Mouse (Mus musculus): ENCODE data around the gene Poln. TPM values are rescaled to one million over a fixed set of nuclear protein-coding genes. Genes with fewer than 3 reads are reported as not detected.

Poln gene
- polyA plus RNA-seq, 1 experiment from 2014 or later, result 0.24 TPM

- Histone ChIP-seq H3K36me3 (peaks cover 11% of the 10 kb centered on the region), H3K4me1 (peaks cover 75% of the 10 kb centered on the region), H3K27me3 (replicated peaks) (no peaks in the 10 kb centered on the region), H3K4me3 (peak overlapping the region; percentile 96), H3K4me2 (peak overlapping the region; percentile 93), H3K9me3 (no peaks in the 10 kb centered on the region), H3K9ac (peak overlapping the region; percentile 96), H3K27ac (replicated peaks) (peak overlapping the region; percentile 96)
- ATAC-seq (ENCODE audit: extremely low read depth, insufficient number of reproducible peaks, low FRiP score, low TSS enrichment), result peak; percentile 14; the same call in 1 of the 2 replicates
- WGBS, result 2% methylated on average over 45 of the region's 46 CpGs
These were observed 17.7 kb upstream of the Poln start for GRCm38 (mm10) chr5:34186961-34187391.

- 52% methylated on average over 2 of the region's 2 CpGs for WGBS
- no peaks in the 10 kb centered on the region for H3K9me3 ChIP-seq
- H3K4me3 ChIP-seq, result peak overlapping the region; percentile 96
- no peaks in the 10 kb centered on the region for H3K27me3 ChIP-seq (replicated peaks)
- H3K4me1 ChIP-seq, result peaks cover 76% of the 10 kb centered on the region
- peak overlapping the region; percentile 96 for H3K9ac ChIP-seq
- H3K4me2 ChIP-seq, result peak overlapping the region; percentile 93
- H3K27ac ChIP-seq (replicated peaks), result peak overlapping the region; percentile 96
- peaks cover 15% of the 10 kb centered on the region for H3K36me3 ChIP-seq
- no peak for ATAC-seq (ENCODE audit: extremely low read depth, insufficient number of reproducible peaks, low FRiP score, low TSS enrichment)
These were observed 17.1 kb upstream of the Poln start for GRCm38 (mm10) chr5:34186391-34186790.

- no peaks in the 10 kb centered on the region for H3K27me3 ChIP-seq (replicated peaks)
- peak overlapping the region; percentile 96; the same call in 1 of the 2 replicates for H3K27ac ChIP-seq (replicated peaks)
- no peaks in the 10 kb centered on the region for H3K9me3 ChIP-seq
- ATAC-seq (ENCODE audit: extremely low read depth, insufficient number of reproducible peaks, low FRiP score, low TSS enrichment), result no peak
- peaks cover 70% of the 10 kb centered on the region for H3K4me1 ChIP-seq
- H3K9ac ChIP-seq, result peak overlapping the region; percentile 96
- H3K36me3 ChIP-seq, result peaks cover 20% of the 10 kb centered on the region
- H3K4me3 ChIP-seq, result peak overlapping the region; percentile 96
- peak overlapping the region; percentile 93 for H3K4me2 ChIP-seq
These were observed 16.5 kb upstream of the Poln start for GRCm38 (mm10) chr5:34185791-34186190.

- Histone ChIP-seq H3K36me3 (peaks cover 26% of the 10 kb centered on the region), H3K4me3 (no peak overlapping the region), H3K4me1 (peaks cover 68% of the 10 kb centered on the region), H3K4me2 (peak overlapping the region; percentile 93), H3K27ac (replicated peaks) (no peak overlapping the region), H3K9me3 (no peaks in the 10 kb centered on the region), H3K27me3 (replicated peaks) (no peaks in the 10 kb centered on the region), H3K9ac (peak overlapping the region; percentile 96)
- no peak for ATAC-seq (ENCODE audit: extremely low read depth, insufficient number of reproducible peaks, low FRiP score, low TSS enrichment)
- WGBS, result 78% methylated on average over 1 of the region's 1 CpGs
These were observed 15.9 kb upstream of the Poln start for GRCm38 (mm10) chr5:34185051-34185580.

GRCm38 (mm10) chr5:34183976-34184375, 14.7 kb upstream of the Poln start:
- no peak overlapping the region for H3K4me3 ChIP-seq
- no peak for ATAC-seq (ENCODE audit: extremely low read depth, insufficient number of reproducible peaks, low FRiP score, low TSS enrichment)
- H3K27ac ChIP-seq (replicated peaks), result peak overlapping the region; percentile 73
- H3K4me2 ChIP-seq, result no peak overlapping the region
- H3K36me3 ChIP-seq, result peaks cover 36% of the 10 kb centered on the region
- H3K9me3 ChIP-seq, result no peaks in the 10 kb centered on the region
- peaks cover 60% of the 10 kb centered on the region for H3K4me1 ChIP-seq
- no peak overlapping the region for H3K9ac ChIP-seq
- 82% methylated on average over 3 of the region's 3 CpGs for WGBS
- H3K27me3 ChIP-seq (replicated peaks), result no peaks in the 10 kb centered on the region

- Histone ChIP-seq H3K9ac (peak overlapping the region; percentile 47), H3K4me1 (peaks cover 54% of the 10 kb centered on the region), H3K4me3 (no peak overlapping the region), H3K36me3 (peaks cover 42% of the 10 kb centered on the region), H3K27ac (replicated peaks) (peak overlapping the region; percentile 73), H3K27me3 (replicated peaks) (no peaks in the 10 kb centered on the region), H3K4me2 (peak overlapping the region; percentile 33), H3K9me3 (no peaks in the 10 kb centered on the region)
- 37% methylated on average over 5 of the region's 5 CpGs for WGBS
- ATAC-seq (ENCODE audit: extremely low read depth, insufficient number of reproducible peaks, low FRiP score, low TSS enrichment), result no peak
These were observed 14.1 kb upstream of the Poln start for GRCm38 (mm10) chr5:34183156-34183880.

- no peaks in the 10 kb centered on the region for H3K9me3 ChIP-seq
- no peak overlapping the region for H3K4me3 ChIP-seq
- H3K27me3 ChIP-seq (replicated peaks), result no peaks in the 10 kb centered on the region
- H3K9ac ChIP-seq, result no peak overlapping the region; the same call in 1 of the 2 replicates
- no peak for ATAC-seq (ENCODE audit: extremely low read depth, insufficient number of reproducible peaks, low FRiP score, low TSS enrichment)
- H3K4me2 ChIP-seq, result 0 out of 2 replicates have a peak overlapping the region, but pooled peaks have one; percentile 33
- H3K27ac ChIP-seq (replicated peaks), result no peak overlapping the region
- peaks cover 50% of the 10 kb centered on the region for H3K36me3 ChIP-seq
- peaks cover 52% of the 10 kb centered on the region for H3K4me1 ChIP-seq
- 69% methylated on average over 3 of the region's 3 CpGs for WGBS
These were observed 13.2 kb upstream of the Poln start for GRCm38 (mm10) chr5:34182486-34182885.

GRCm38 (mm10) chr5:34177821-34178220, 8.6 kb upstream of the Poln start:
- no peak for ATAC-seq (ENCODE audit: extremely low read depth, insufficient number of reproducible peaks, low FRiP score, low TSS enrichment)
- Histone ChIP-seq H3K4me1 (peaks cover 12% of the 10 kb centered on the region), H3K27ac (replicated peaks) (no peak overlapping the region), H3K9ac (no peak overlapping the region), H3K36me3 (peaks cover 94% of the 10 kb centered on the region), H3K9me3 (no peaks in the 10 kb centered on the region), H3K27me3 (replicated peaks) (no peaks in the 10 kb centered on the region), H3K4me2 (no peak overlapping the region), H3K4me3 (no peak overlapping the region)
- WGBS, result 90% methylated on average over 4 of the region's 4 CpGs

- Histone ChIP-seq H3K9me3 (no peaks in the 10 kb centered on the region), H3K4me1 (peaks cover 5% of the 10 kb centered on the region; the same call in 1 of the 2 replicates), H3K4me2 (no peak overlapping the region), H3K27me3 (replicated peaks) (no peaks in the 10 kb centered on the region), H3K4me3 (no peak overlapping the region), H3K9ac (no peak overlapping the region), H3K36me3 (peaks cover 89% of the 10 kb centered on the region), H3K27ac (replicated peaks) (no peak overlapping the region)
- 84% methylated on average over 2 of the region's 2 CpGs for WGBS
- no peak for ATAC-seq (ENCODE audit: extremely low read depth, insufficient number of reproducible peaks, low FRiP score, low TSS enrichment)
These were observed 7.8 kb upstream of the Poln start for GRCm38 (mm10) chr5:34177091-34177490.

- ATAC-seq (ENCODE audit: extremely low read depth, insufficient number of reproducible peaks, low FRiP score, low TSS enrichment), result no peak
- Histone ChIP-seq H3K27me3 (replicated peaks) (no peaks in the 10 kb centered on the region), H3K4me1 (0 out of 2 replicates have a peak, but pooled peaks cover under 1% of the 10 kb centered on the region), H3K27ac (replicated peaks) (no peak overlapping the region), H3K4me2 (no peak overlapping the region), H3K4me3 (no peak overlapping the region), H3K9me3 (no peaks in the 10 kb centered on the region), H3K9ac (no peak overlapping the region), H3K36me3 (peaks cover 87% of the 10 kb centered on the region)
- WGBS, result 69% methylated on average over 9 of the region's 10 CpGs
These were observed 7.4 kb upstream of the Poln start for GRCm38 (mm10) chr5:34176691-34177090.

GRCm38 (mm10) chr5:34175403-34175694, 6.1 kb upstream of the Poln start:
- H3K9me3 ChIP-seq, result no peaks in the 10 kb centered on the region
- H3K4me3 ChIP-seq, result no peak overlapping the region
- H3K27ac ChIP-seq (replicated peaks), result no peak overlapping the region
- no peaks in the 10 kb centered on the region for H3K27me3 ChIP-seq (replicated peaks)
- 45% methylated on average over 5 of the region's 5 CpGs for WGBS
- no peak overlapping the region for H3K9ac ChIP-seq
- H3K36me3 ChIP-seq, result peaks cover 76% of the 10 kb centered on the region
- 0 out of 2 replicates have a peak, but pooled peaks cover 3% of the 10 kb centered on the region for H3K4me1 ChIP-seq
- no peak for ATAC-seq (ENCODE audit: extremely low read depth, insufficient number of reproducible peaks, low FRiP score, low TSS enrichment)
- H3K4me2 ChIP-seq, result no peak overlapping the region
